13 mouse cellular contexts compared by ENCODE assay signal in the genomic region with DNA sequence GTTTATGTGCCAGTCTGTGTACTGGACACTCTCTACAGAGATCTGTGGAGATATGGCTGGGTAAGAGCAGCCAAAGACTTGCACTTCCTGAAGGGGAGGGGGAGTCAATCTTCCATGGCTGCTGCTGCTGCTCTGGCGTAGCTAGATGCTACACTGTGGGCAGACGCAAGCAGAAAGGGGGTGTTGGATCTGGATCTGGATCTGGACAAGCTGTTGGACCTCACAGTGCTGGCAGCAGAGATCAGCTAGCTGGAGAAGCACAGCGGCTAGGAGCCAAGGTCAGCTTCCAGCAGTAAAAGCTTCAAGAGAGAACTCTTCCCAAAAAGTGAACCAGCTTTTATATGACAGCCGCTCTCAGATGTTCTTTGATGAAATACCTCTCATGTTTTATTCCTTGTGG.
A peak's percentile ranks its signal among the peaks of the same experiment; 100 is the strongest.
DNase-seq lines count a peak whose midpoint lies in the region; ATAC-seq lines count a peak whose summit lies in the region.
"Had no signal": no experiment of that assay in that cellular context is flagged by ENCODE, and none has a peak within 500 bp of the region (broad histone marks: within the 10 kb centered on the region; RNA-seq: fewer than 3 reads in every experiment).

No protein-coding gene starts in this region.

- H3K9me3 ChIP-seq in kidney, embryonic 16.5 days (ENCODE audit: low read length), result no peaks in the 10 kb centered on the region
- H3K9me3 ChIP-seq in lung, embryonic 16.5 days (ENCODE audit: control insufficient read depth, low read length), result no peaks in the 10 kb centered on the region
- H3K9me3 ChIP-seq in forebrain, embryonic 13.5 days (replicated peaks), result no peaks in the 10 kb centered on the region
- H3K9me3 ChIP-seq: embryonic facial prominence, embryonic 15.5 days; forebrain, embryonic 12.5 days; neural tube, embryonic 12.5 days had no signal

- no peaks in the 10 kb centered on the region for H3K4me1 ChIP-seq in kidney, embryonic 16.5 days (ENCODE audit: insufficient read depth, low read length)
- H3K4me1 ChIP-seq in lung, embryonic 16.5 days (replicated peaks; ENCODE audit: control insufficient read depth, insufficient read depth, low read length), result no peaks in the 10 kb centered on the region
- no peaks in the 10 kb centered on the region for H3K4me1 ChIP-seq in forebrain, embryonic 13.5 days
- H3K4me1 ChIP-seq: embryonic facial prominence, embryonic 15.5 days; forebrain, embryonic 12.5 days; neural tube, embryonic 12.5 days had no signal

- no peaks in the 10 kb centered on the region for H3K36me3 ChIP-seq in kidney, embryonic 16.5 days (ENCODE audit: insufficient read depth, low read length)
- H3K36me3 ChIP-seq in lung, embryonic 16.5 days (ENCODE audit: control insufficient read depth, insufficient read depth, low read length), result no peaks in the 10 kb centered on the region
- H3K36me3 ChIP-seq in forebrain, embryonic 13.5 days (ENCODE audit: poor library complexity, severe bottlenecking), result no peaks in the 10 kb centered on the region
- H3K36me3 ChIP-seq: embryonic facial prominence, embryonic 15.5 days; forebrain, embryonic 12.5 days; neural tube, embryonic 12.5 days had no signal

- H3K27ac ChIP-seq in kidney, embryonic 16.5 days (ENCODE audit: low read length), result no peak overlapping the region
- H3K27ac ChIP-seq in lung, embryonic 16.5 days (ENCODE audit: low read length), result no peak overlapping the region
- H3K27ac ChIP-seq in forebrain, embryonic 13.5 days, result no peak overlapping the region
- H3K27ac ChIP-seq: embryonic facial prominence, embryonic 15.5 days; forebrain, embryonic 12.5 days; neural tube, embryonic 12.5 days had no signal

- H3K4me3 ChIP-seq in kidney, embryonic 16.5 days (ENCODE audit: low read length), result no peak overlapping the region
- no peak overlapping the region for H3K4me3 ChIP-seq in lung, embryonic 16.5 days (ENCODE audit: low read length)
- no peak overlapping the region for H3K4me3 ChIP-seq in forebrain, embryonic 13.5 days
- H3K4me3 ChIP-seq: embryonic facial prominence, embryonic 15.5 days; forebrain, embryonic 12.5 days; neural tube, embryonic 12.5 days had no signal

- H3K9ac ChIP-seq in kidney, embryonic 16.5 days (replicated peaks; ENCODE audit: low read length), result no peak overlapping the region
- no peak overlapping the region for H3K9ac ChIP-seq in lung, embryonic 16.5 days (ENCODE audit: low read length)
- H3K9ac ChIP-seq in forebrain, embryonic 13.5 days, result no peak overlapping the region
- H3K9ac ChIP-seq: embryonic facial prominence, embryonic 15.5 days; forebrain, embryonic 12.5 days; neural tube, embryonic 12.5 days had no signal

- no peak for ATAC-seq in kidney, embryonic 16.5 days (ENCODE audit: low FRiP score, low TSS enrichment)
- peak; percentile 87 for ATAC-seq in lung, embryonic 16.5 days (ENCODE audit: low read depth)
- ATAC-seq in forebrain, embryonic 13.5 days, result no peak

- H3K27me3 ChIP-seq in kidney, embryonic 16.5 days (ENCODE audit: insufficient read depth, low read length), result no peaks in the 10 kb centered on the region
- no peaks in the 10 kb centered on the region for H3K27me3 ChIP-seq in lung, embryonic 16.5 days (ENCODE audit: control insufficient read depth, insufficient read depth, low read depth, low read length)
- H3K27me3 ChIP-seq in forebrain, embryonic 13.5 days, result no peaks in the 10 kb centered on the region
- H3K27me3 ChIP-seq: embryonic facial prominence, embryonic 15.5 days; forebrain, embryonic 12.5 days; neural tube, embryonic 12.5 days had no signal

- H3K4me2 ChIP-seq in kidney, embryonic 16.5 days (replicated peaks; ENCODE audit: low read depth, low read length), result no peak overlapping the region
- H3K4me2 ChIP-seq in lung, embryonic 16.5 days (ENCODE audit: low read depth, low read length), result no peak overlapping the region
- H3K4me2 ChIP-seq in forebrain, embryonic 13.5 days, result no peak overlapping the region
- H3K4me2 ChIP-seq: embryonic facial prominence, embryonic 15.5 days; forebrain, embryonic 12.5 days; neural tube, embryonic 12.5 days had no signal

- peak; percentile 74 for DNase-seq in kidney, postnatal 10 days
- peak; percentile 3 for DNase-seq in heart, adult 8-10 months (ENCODE audit: low spot score)
- DNase-seq in heart, adult 9 months (ENCODE audit: low spot score in 2 of 2), result peak; percentile 9 to 11
- no peak for DNase-seq in adrenal gland, adult (ENCODE audit: inconsistent age in 2 of 2, low spot score in 1 of 2)
- DNase-seq: cerebellum, adult 11 months; liver; spleen, adult 18-20 months had no signal

- WGBS in kidney, embryonic 16.5 days, result 71% methylated on average over 4 of the region's 4 CpGs
- 63% methylated on average over 4 of the region's 4 CpGs for WGBS in lung, embryonic 16.5 days
- WGBS in forebrain, embryonic 13.5 days, result 91% methylated on average over 4 of the region's 4 CpGs

Comparison
In these comparisons a context has a peak if more than half of its experiments do, and no peak if none do; other contexts are left out.
1. DNase-seq: peak in kidney, postnatal 10 days (single experiment), heart, adult 8-10 months (single experiment) and heart, adult 9 months (2 of 2); none in adrenal gland, adult (0 of 2).